Mouse (Mus musculus): ENCODE measurements at regions not wholly inside any gene's neighbourhood (a gene's known extent, or its start where the extent isn't known, plus 50 kb on each side); places are given as distances from the start of the nearest gene placed in this dataset.

- TF ChIP-seq EP300 (IDR thresholded peaks at IDR 0.05; ENCODE audit: low read depth) (no peak), CTCF (IDR thresholded peaks at IDR 0.05; ENCODE audit: low read depth) (no peak)
- Histone ChIP-seq H3K9me3 (ENCODE audit: low read length) (no peaks in the 10 kb centered on the region), H3K27me3 (ENCODE audit: insufficient read depth, low read length) (no peaks in the 10 kb centered on the region), H3K4me2 (ENCODE audit: low read depth, low read length) (no peak overlapping the region), H3K4me1 (ENCODE audit: insufficient read depth) (no peaks in the 10 kb centered on the region), H3K9ac (replicated peaks) (no peak overlapping the region), H3K4me3 (ENCODE audit: low read depth, low read length) (no peak overlapping the region), H3K36me3 (replicated peaks; ENCODE audit: insufficient read depth, low read length) (no peaks in the 10 kb centered on the region), H3K27ac (ENCODE audit: low read depth) (no peak overlapping the region)
- DNase-seq (no peak), ATAC-seq (no peak)
- 55% methylated on average over 4 of the region's 4 CpGs for WGBS (ENCODE audit: insufficient replicate concordance)
Observed at GRCm38 (mm10) chr2:48412683-48413440, 401.0 kb upstream of the Acvr2a start.

GRCm38 (mm10) chr2:48414596-48415481 is 399.1 kb upstream of the Acvr2a start:
- ATAC-seq = no peak

GRCm38 (mm10) chr2:48416207-48416750 is 397.6 kb upstream of the Acvr2a start:
- H3K4me1 ChIP-seq (ENCODE audit: insufficient read depth) = no peaks in the 10 kb centered on the region
- no peak overlapping the region for H3K4me2 ChIP-seq (ENCODE audit: low read depth, low read length)
- no peak overlapping the region for H3K9ac ChIP-seq (replicated peaks)
- TF ChIP-seq EP300 (IDR thresholded peaks at IDR 0.05; ENCODE audit: low read depth) = no peak
- H3K36me3 ChIP-seq (replicated peaks; ENCODE audit: insufficient read depth, low read length) = no peaks in the 10 kb centered on the region
- 81% methylated on average over 3 of the region's 3 CpGs for WGBS (ENCODE audit: insufficient replicate concordance)
- H3K27ac ChIP-seq (ENCODE audit: low read depth) = no peak overlapping the region
- ATAC-seq = no peak
- H3K4me3 ChIP-seq (ENCODE audit: low read depth, low read length) = no peak overlapping the region
- no peaks in the 10 kb centered on the region for H3K9me3 ChIP-seq (ENCODE audit: low read length)
- no peaks in the 10 kb centered on the region for H3K27me3 ChIP-seq (ENCODE audit: insufficient read depth, low read length)
- no peak for DNase-seq

More at GRCm38 (mm10) chr2:48414596-48415481, 399.1 kb upstream of the Acvr2a start:
- no peak overlapping the region for H3K9ac ChIP-seq (replicated peaks)
- H3K4me2 ChIP-seq (ENCODE audit: low read depth, low read length) = no peak overlapping the region
- H3K4me1 ChIP-seq (ENCODE audit: insufficient read depth) = no peaks in the 10 kb centered on the region
- no peaks in the 10 kb centered on the region for H3K36me3 ChIP-seq (replicated peaks; ENCODE audit: insufficient read depth, low read length)
- H3K4me3 ChIP-seq (ENCODE audit: low read depth, low read length) = no peak overlapping the region
- H3K27me3 ChIP-seq (ENCODE audit: insufficient read depth, low read length) = no peaks in the 10 kb centered on the region
- TF ChIP-seq EP300 (IDR thresholded peaks at IDR 0.05; ENCODE audit: low read depth) (no peak), CTCF (IDR thresholded peaks at IDR 0.05; ENCODE audit: low read depth) (no peak)
- DNase-seq = no peak
- no peaks in the 10 kb centered on the region for H3K9me3 ChIP-seq (ENCODE audit: low read length)
- H3K27ac ChIP-seq (ENCODE audit: low read depth) = no peak overlapping the region
- WGBS (ENCODE audit: insufficient replicate concordance) = 70% methylated on average over 10 of the region's 10 CpGs

GRCm38 (mm10) chr2:48417000-48417596 is 396.8 kb upstream of the Acvr2a start:
- no peaks in the 10 kb centered on the region for H3K36me3 ChIP-seq (replicated peaks; ENCODE audit: insufficient read depth, low read length)
- no peak overlapping the region for H3K4me3 ChIP-seq (ENCODE audit: low read depth, low read length)
- DNase-seq (no peak), ATAC-seq (no peak)
- H3K9ac ChIP-seq (replicated peaks) = no peak overlapping the region
- H3K9me3 ChIP-seq (ENCODE audit: low read length) = no peaks in the 10 kb centered on the region
- no peaks in the 10 kb centered on the region for H3K27me3 ChIP-seq (ENCODE audit: insufficient read depth, low read length)
- H3K4me1 ChIP-seq (ENCODE audit: insufficient read depth) = no peaks in the 10 kb centered on the region
- TF ChIP-seq CTCF (IDR thresholded peaks at IDR 0.05; ENCODE audit: low read depth) (no peak), EP300 (IDR thresholded peaks at IDR 0.05; ENCODE audit: low read depth) (no peak)
- H3K4me2 ChIP-seq (ENCODE audit: low read depth, low read length) = no peak overlapping the region
- WGBS (ENCODE audit: insufficient replicate concordance) = 76% methylated on average over 4 of the region's 4 CpGs
- no peak overlapping the region for H3K27ac ChIP-seq (ENCODE audit: low read depth)

- H3K36me3 ChIP-seq (replicated peaks; ENCODE audit: insufficient read depth, low read length) = no peaks in the 10 kb centered on the region
- no peaks in the 10 kb centered on the region for H3K4me1 ChIP-seq (ENCODE audit: insufficient read depth)
- no peaks in the 10 kb centered on the region for H3K9me3 ChIP-seq (ENCODE audit: low read length)
- TF ChIP-seq CTCF (IDR thresholded peaks at IDR 0.05; ENCODE audit: low read depth) = no peak
- no peak for TF ChIP-seq EP300 (IDR thresholded peaks at IDR 0.05; ENCODE audit: low read depth)
- WGBS (ENCODE audit: insufficient replicate concordance) = 88% methylated on average over 3 of the region's 3 CpGs
- H3K9ac ChIP-seq (replicated peaks) = no peak overlapping the region
- H3K4me3 ChIP-seq (ENCODE audit: low read depth, low read length) = no peak overlapping the region
- H3K27ac ChIP-seq (ENCODE audit: low read depth) = no peak overlapping the region
- H3K27me3 ChIP-seq (ENCODE audit: insufficient read depth, low read length) = no peaks in the 10 kb centered on the region
- ATAC-seq = no peak
- DNase-seq = no peak
- H3K4me2 ChIP-seq (ENCODE audit: low read depth, low read length) = no peak overlapping the region
Observed at GRCm38 (mm10) chr2:48420791-48421190, 393.1 kb upstream of the Acvr2a start.

All from liver, postnatal 0 days (tissue).